Mouse (Mus musculus): Measurements from ENCODE around the gene Gm6351.
"Not testable (repeated sequence)": the region's sequence is repeated elsewhere in the genome, so short reads cannot be mapped to it uniquely, and the experiment has no call there.

Gm6351 gene

DNA sequence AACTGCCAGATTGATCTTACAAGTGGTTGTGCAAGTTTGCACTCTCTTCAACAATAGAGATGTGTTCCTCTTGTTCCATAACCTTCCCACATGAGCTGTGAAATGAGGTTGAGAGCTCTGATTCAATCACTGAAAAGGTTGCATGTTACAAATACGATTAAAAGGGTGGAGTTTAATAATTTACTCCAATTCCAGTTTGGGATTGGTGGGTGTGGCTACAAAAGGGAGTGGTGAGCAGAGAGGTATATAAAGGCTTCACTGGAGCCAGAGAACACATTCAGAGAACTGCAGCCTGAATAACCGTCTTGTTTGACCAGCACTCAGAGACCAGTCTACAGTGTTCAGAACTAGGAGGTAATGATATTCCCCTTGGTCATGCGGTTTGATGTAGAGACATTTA lies at the start of gene Gm6351:
Gene Gm6351, plus strand, starts transcription at position 301 of the 400 bp plus-strand sequence.
- in situ Hi-C loops (cut with MboI, MseI): not testable (repeated sequence)

GRCm38 (mm10) chr5:94070445-94070844 lies 5.7 kb upstream of the Gm6351 start, which contains the start of gene BC061212:
TSS of gene BC061212 (minus strand) at chr5:94070545.
- in situ Hi-C loops (cut with MboI, MseI): not testable (repeated sequence)

All from T-helper 2 cell (primary cell).